Mouse (Mus musculus): ENCODE data around the gene Adh6b. TPM values are rescaled to one million over a fixed set of nuclear protein-coding genes. Genes with fewer than 3 reads are reported as not detected.

The Adh6b gene
- polyA plus RNA-seq, 1 experiment from 2014 or later, result 0.20 TPM

- Histone ChIP-seq H3K4me1 (ENCODE audit: control insufficient read depth, insufficient read depth, low read length) (no peaks in the 10 kb centered on the region), H3K4me3 (ENCODE audit: low read depth, low read length) (no peak overlapping the region), H3K27ac (ENCODE audit: low read depth, low read length) (no peak overlapping the region), H3K9me3 (replicated peaks; ENCODE audit: control insufficient read depth, low read length) (no peaks in the 10 kb centered on the region), H3K27me3 (replicated peaks; ENCODE audit: control insufficient read depth, insufficient read depth, low read length) (no peaks in the 10 kb centered on the region), H3K36me3 (ENCODE audit: control insufficient read depth, insufficient read depth, low read length) (no peaks in the 10 kb centered on the region), H3K9ac (ENCODE audit: low read length) (no peak overlapping the region), H3K4me2 (ENCODE audit: low read length) (no peak overlapping the region)
- no peak for DNase-seq (ENCODE audit: low spot score)
- no peak for ATAC-seq
- 85% methylated on average over 4 of the region's 4 CpGs for WGBS
These were observed 32.3 kb downstream of the Adh6b start for GRCm38 (mm10) chr3:138373920-138374319.

GRCm38 (mm10) chr3:138375148-138375547, 33.6 kb downstream of the Adh6b start:
- ATAC-seq (no peak), DNase-seq (ENCODE audit: low spot score) (no peak)
- H3K27me3 ChIP-seq (replicated peaks; ENCODE audit: control insufficient read depth, insufficient read depth, low read length), result no peaks in the 10 kb centered on the region
- no peaks in the 10 kb centered on the region for H3K9me3 ChIP-seq (replicated peaks; ENCODE audit: control insufficient read depth, low read length)
- no peak overlapping the region for H3K9ac ChIP-seq (ENCODE audit: low read length)
- no peaks in the 10 kb centered on the region for H3K4me1 ChIP-seq (ENCODE audit: control insufficient read depth, insufficient read depth, low read length)
- H3K27ac ChIP-seq (ENCODE audit: low read depth, low read length), result no peak overlapping the region
- no peak overlapping the region for H3K4me2 ChIP-seq (ENCODE audit: low read length)
- H3K36me3 ChIP-seq (ENCODE audit: control insufficient read depth, insufficient read depth, low read length), result no peaks in the 10 kb centered on the region
- WGBS, result 81% methylated on average over 2 of the region's 2 CpGs
- no peak overlapping the region for H3K4me3 ChIP-seq (ENCODE audit: low read depth, low read length)

DNA sequence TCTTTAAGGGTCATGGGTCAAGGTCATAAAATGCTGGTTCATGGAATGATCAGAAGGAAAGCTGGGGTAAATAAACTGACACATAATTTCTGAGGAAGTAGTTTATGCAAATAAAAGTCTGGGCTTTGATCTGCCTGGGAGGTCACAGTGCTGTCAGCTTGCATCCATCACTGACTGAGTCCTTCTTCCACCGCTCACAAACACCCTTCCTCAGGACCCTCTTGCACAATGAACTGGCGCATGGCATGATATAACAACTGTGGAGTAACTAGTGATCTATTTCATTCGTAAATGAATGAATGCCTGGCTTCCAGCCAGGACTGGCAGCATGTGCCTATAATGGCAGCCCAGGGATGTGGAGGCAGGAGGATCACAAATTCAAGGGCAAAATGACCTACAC, 39.6 kb downstream of the Adh6b start:
- no peak overlapping the region for H3K4me2 ChIP-seq (ENCODE audit: low read length)
- 19% methylated on average over 3 of the region's 3 CpGs for WGBS

DNA sequence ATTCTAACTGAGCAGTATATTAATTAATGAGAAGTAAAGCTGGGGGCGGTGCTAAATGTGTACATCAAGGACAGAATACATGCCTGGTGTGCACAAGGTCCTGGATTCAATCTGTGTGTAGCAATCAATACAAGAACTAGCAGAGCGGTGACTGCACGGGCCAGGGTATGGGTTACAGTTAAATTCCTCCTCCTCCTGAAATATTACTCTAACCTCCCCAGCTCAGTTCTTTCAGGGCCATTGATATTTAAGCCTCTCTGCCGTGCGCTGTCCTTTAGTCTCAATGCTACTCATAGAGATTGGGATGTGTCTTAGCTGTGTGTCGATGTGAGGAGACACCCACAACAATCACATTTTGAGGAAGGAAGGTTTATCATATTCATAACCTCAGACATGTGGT, 45.6 kb downstream of the Adh6b start:
- Histone ChIP-seq H3K27me3 (replicated peaks; ENCODE audit: control insufficient read depth, insufficient read depth, low read length) (no peaks in the 10 kb centered on the region), H3K9me3 (replicated peaks; ENCODE audit: control insufficient read depth, low read length) (no peaks in the 10 kb centered on the region), H3K36me3 (ENCODE audit: control insufficient read depth, insufficient read depth, low read length) (no peaks in the 10 kb centered on the region), H3K9ac (ENCODE audit: low read length) (no peak overlapping the region), H3K4me2 (ENCODE audit: low read length) (no peak overlapping the region), H3K4me3 (ENCODE audit: low read depth, low read length) (no peak overlapping the region), H3K4me1 (ENCODE audit: control insufficient read depth, insufficient read depth, low read length) (no peaks in the 10 kb centered on the region), H3K27ac (ENCODE audit: low read depth, low read length) (no peak overlapping the region)
- DNase-seq (ENCODE audit: low spot score) (no peak), ATAC-seq (no peak)
- WGBS, result 88% methylated on average over 6 of the region's 6 CpGs

More for the DNA sequence above, 39.6 kb downstream of the Adh6b start:
- H3K4me1 ChIP-seq (ENCODE audit: control insufficient read depth, insufficient read depth, low read length), result 0 out of 2 replicates have a peak, but pooled peaks cover 2% of the 10 kb centered on the region
- ATAC-seq, result peak; percentile 58; the same call in 1 of the 2 replicates
- H3K4me3 ChIP-seq (ENCODE audit: low read depth, low read length), result no peak overlapping the region
- peak; percentile 60 for DNase-seq (ENCODE audit: low spot score)
- H3K27me3 ChIP-seq (replicated peaks; ENCODE audit: control insufficient read depth, insufficient read depth, low read length), result no peaks in the 10 kb centered on the region
- no peak overlapping the region for H3K27ac ChIP-seq (ENCODE audit: low read depth, low read length)
- H3K9me3 ChIP-seq (replicated peaks; ENCODE audit: control insufficient read depth, low read length), result no peaks in the 10 kb centered on the region
- H3K9ac ChIP-seq (ENCODE audit: low read length), result no peak overlapping the region
- H3K36me3 ChIP-seq (ENCODE audit: control insufficient read depth, insufficient read depth, low read length), result no peaks in the 10 kb centered on the region

- Histone ChIP-seq H3K4me2 (ENCODE audit: low read length) (no peak overlapping the region), H3K27me3 (replicated peaks; ENCODE audit: control insufficient read depth, insufficient read depth, low read length) (no peaks in the 10 kb centered on the region), H3K9ac (ENCODE audit: low read length) (no peak overlapping the region), H3K4me1 (ENCODE audit: control insufficient read depth, insufficient read depth, low read length) (no peaks in the 10 kb centered on the region), H3K4me3 (ENCODE audit: low read depth, low read length) (no peak overlapping the region), H3K9me3 (replicated peaks; ENCODE audit: control insufficient read depth, low read length) (no peaks in the 10 kb centered on the region), H3K27ac (ENCODE audit: low read depth, low read length) (no peak overlapping the region), H3K36me3 (ENCODE audit: control insufficient read depth, insufficient read depth, low read length) (no peaks in the 10 kb centered on the region)
- WGBS, result 75% methylated on average over 3 of the region's 3 CpGs
- ATAC-seq, result no peak
- no peak for DNase-seq (ENCODE audit: low spot score)
These were observed 63.3 kb downstream of the Adh6b start for GRCm38 (mm10) chr3:138404872-138405271.

DNA sequence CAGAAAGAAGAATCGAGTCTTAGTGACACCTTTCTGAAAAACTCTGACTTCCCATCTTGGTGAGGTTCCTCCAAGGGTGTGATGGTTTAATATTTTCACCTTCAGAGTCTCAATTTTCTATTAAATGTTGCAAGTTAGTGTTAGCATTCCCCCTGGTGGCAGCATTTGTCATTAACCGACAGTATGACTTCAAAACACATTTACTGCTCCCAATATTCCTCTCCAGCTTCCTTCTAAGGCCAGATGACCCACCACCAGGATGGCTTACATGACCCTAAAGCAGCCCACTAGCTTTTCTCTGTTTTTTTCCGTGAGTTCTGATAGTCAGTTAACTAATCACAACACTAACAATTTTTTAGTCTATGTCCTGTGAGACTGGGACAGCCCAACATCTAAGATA, 63.8 kb downstream of the Adh6b start:
- Histone ChIP-seq H3K36me3 (ENCODE audit: control insufficient read depth, insufficient read depth, low read length) (no peaks in the 10 kb centered on the region), H3K27me3 (replicated peaks; ENCODE audit: control insufficient read depth, insufficient read depth, low read length) (no peaks in the 10 kb centered on the region), H3K27ac (ENCODE audit: low read depth, low read length) (no peak overlapping the region), H3K4me3 (ENCODE audit: low read depth, low read length) (no peak overlapping the region), H3K4me2 (ENCODE audit: low read length) (no peak overlapping the region), H3K4me1 (ENCODE audit: control insufficient read depth, insufficient read depth, low read length) (no peaks in the 10 kb centered on the region), H3K9ac (ENCODE audit: low read length) (no peak overlapping the region), H3K9me3 (replicated peaks; ENCODE audit: control insufficient read depth, low read length) (no peaks in the 10 kb centered on the region)
- ATAC-seq (no peak), DNase-seq (ENCODE audit: low spot score) (peak; percentile 67)
- 47% methylated on average over 3 of the region's 3 CpGs for WGBS

GRCm38 (mm10) chr3:138405840-138406239, 64.3 kb downstream of the Adh6b start:
- Histone ChIP-seq H3K27ac (ENCODE audit: low read depth, low read length) (no peak overlapping the region), H3K27me3 (replicated peaks; ENCODE audit: control insufficient read depth, insufficient read depth, low read length) (no peaks in the 10 kb centered on the region), H3K9ac (ENCODE audit: low read length) (no peak overlapping the region), H3K4me3 (ENCODE audit: low read depth, low read length) (no peak overlapping the region), H3K4me1 (ENCODE audit: control insufficient read depth, insufficient read depth, low read length) (no peaks in the 10 kb centered on the region), H3K36me3 (ENCODE audit: control insufficient read depth, insufficient read depth, low read length) (no peaks in the 10 kb centered on the region), H3K4me2 (ENCODE audit: low read length) (no peak overlapping the region), H3K9me3 (replicated peaks; ENCODE audit: control insufficient read depth, low read length) (no peaks in the 10 kb centered on the region)
- no peak for DNase-seq (ENCODE audit: low spot score)
- WGBS, result 83% methylated on average over 7 of the region's 7 CpGs
- no peak for ATAC-seq

GRCm38 (mm10) chr3:138407920-138408319, 66.3 kb downstream of the Adh6b start:
- DNase-seq (ENCODE audit: low spot score), result no peak
- no peaks in the 10 kb centered on the region for H3K9me3 ChIP-seq (replicated peaks; ENCODE audit: control insufficient read depth, low read length)
- H3K36me3 ChIP-seq (ENCODE audit: control insufficient read depth, insufficient read depth, low read length), result no peaks in the 10 kb centered on the region
- H3K4me1 ChIP-seq (ENCODE audit: control insufficient read depth, insufficient read depth, low read length), result no peaks in the 10 kb centered on the region
- H3K4me3 ChIP-seq (ENCODE audit: low read depth, low read length), result no peak overlapping the region
- no peaks in the 10 kb centered on the region for H3K27me3 ChIP-seq (replicated peaks; ENCODE audit: control insufficient read depth, insufficient read depth, low read length)
- H3K27ac ChIP-seq (ENCODE audit: low read depth, low read length), result no peak overlapping the region
- ATAC-seq, result no peak
- WGBS, result 97% methylated on average over 1 of the region's 1 CpGs
- H3K4me2 ChIP-seq (ENCODE audit: low read length), result no peak overlapping the region
- H3K9ac ChIP-seq (ENCODE audit: low read length), result no peak overlapping the region
